Mouse (Mus musculus) thymus, postnatal 25 days (tissue): ENCODE data around the gene Neb.

ENCODE experiments used
- DNase-seq: peaks from one replicate; pipeline ENCODE4 v3.0.0; 2022

Neb gene

DNA sequence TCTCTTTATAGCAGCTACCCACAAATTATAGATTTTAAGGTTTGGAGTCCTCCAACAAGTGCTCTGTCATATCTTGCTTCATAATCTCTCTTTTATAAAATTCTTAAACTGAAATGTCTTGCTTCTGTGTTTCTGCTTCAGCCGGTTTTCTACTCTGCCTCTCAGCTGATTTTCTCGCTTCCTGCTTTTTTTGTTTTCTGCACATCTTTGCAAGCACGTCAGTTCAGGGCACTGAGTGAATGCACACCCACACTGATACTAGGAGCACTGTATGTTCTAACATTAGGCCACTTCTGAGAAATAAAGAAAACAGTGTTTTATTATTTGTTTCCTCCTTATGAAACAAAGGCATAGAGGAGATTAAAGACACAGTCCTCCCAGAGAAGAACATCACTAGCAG lies 73.7 kb downstream of the Neb start:
- no peak for DNase-seq

DNA sequence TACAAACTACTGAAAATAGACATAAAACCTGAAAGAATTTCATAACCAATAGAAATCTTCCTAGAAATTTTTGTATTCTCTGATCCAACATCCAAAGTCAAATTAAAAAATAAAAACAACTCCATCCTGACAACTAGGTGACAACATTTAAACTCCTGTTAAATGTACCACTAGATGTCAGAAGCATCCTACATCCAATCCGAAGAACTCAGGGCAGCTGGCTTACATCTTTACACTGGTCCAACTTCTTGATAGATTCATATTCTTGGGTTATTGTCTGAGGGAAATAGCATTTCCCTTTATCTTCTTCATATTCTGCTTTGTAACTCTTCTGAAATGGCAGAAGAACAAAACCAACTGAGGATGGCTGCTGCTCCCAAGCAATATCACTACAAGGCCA lies 74.9 kb downstream of the Neb start:
- DNase-seq = no peak

DNA sequence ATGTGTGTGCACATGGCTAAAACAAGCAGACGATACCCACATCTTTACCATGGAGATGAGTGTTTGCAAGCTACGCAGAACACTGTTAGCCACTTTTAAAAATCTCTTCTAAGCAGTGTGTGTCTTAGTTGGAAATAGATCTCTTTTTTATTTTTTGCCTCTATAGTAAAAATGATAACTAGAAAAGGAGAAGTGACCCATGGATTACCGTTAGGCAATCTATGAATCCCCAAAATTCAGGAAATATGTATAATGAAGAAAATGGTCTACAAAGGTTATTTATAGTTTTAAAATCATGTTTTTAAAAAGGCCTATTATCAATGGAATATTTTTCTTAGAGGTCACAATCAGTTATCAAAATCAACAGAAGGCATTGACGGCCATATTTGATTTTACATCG lies 80.3 kb downstream of the Neb start:
- no peak for DNase-seq

DNA sequence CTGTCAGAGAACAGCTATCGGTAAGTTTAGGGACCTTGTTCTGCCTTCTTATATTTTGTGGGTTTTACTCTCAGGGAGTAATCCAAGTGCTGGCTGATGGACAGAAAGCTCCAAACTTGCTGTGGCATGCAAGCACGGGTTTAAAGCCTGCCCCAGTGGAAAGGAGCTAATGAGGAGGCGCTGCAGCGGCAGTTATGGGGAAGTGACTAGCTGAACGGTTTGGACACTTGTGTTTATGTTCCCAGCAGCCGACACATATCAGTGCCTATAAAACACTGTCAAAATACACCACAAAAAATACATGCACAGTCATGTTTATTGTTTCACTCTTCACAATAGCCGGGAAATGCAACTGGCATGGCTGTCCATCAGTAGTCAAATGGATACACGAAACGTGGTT lies 81.5 kb downstream of the Neb start:
- no peak for DNase-seq

DNA sequence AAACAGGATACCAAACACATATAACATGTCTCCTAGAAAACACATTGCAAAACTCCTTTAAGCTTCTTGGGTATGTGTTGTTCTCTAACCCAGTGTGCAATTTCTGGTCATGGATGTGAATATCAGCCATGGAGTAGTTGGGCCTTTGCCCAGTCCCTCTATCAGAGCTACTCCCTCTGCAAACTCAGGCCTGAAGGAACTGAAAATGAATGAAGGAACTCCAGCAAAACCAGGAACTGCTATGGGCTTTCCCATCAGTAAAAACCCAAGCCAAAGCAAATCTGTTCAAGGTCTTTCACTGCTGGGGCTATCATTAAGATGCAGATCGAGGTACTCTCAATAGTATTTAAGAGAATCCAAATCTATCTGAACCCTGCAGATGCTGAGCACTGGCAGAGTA lies 90.8 kb downstream of the Neb start:
- no peak for DNase-seq

DNA sequence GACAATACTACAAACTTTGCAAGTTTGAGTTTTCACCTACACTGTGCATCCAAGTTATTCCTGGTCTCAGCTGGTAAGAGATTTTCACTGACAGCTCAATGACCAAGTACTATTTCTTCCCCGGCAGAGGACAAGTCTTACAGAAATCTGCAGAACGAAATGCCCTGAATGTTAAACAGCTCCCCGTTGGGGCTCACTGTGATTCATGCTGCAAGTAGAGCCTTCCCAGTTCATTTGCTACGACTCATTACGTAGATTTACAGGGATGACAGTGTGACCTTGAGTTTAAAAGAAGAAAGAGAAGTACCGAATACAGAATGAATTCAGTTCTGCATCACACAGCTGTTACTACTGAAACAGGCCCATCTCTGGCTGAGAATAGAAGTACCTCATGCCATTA lies 91.9 kb downstream of the Neb start:
- DNase-seq = no peak

DNA sequence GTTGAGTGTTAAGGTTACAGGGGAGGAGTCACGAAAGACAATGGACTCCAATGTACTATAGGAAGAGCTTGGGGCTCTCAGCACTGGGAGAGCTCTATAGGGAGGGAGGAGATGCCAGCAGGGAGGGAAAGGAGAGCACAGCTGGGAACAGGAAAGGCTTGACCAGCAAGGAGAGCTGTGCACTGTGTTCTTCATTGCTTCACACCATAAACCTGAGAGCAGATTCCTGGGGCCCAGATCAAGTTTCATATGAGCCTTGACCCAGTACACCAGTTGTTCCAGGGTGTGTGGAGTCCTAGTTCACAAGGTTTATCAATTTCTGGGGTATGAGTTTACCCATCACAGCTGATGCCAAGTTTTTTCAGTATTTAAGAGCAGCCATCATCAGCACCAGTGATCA lies 106.1 kb downstream of the Neb start:
- no peak for DNase-seq

DNA sequence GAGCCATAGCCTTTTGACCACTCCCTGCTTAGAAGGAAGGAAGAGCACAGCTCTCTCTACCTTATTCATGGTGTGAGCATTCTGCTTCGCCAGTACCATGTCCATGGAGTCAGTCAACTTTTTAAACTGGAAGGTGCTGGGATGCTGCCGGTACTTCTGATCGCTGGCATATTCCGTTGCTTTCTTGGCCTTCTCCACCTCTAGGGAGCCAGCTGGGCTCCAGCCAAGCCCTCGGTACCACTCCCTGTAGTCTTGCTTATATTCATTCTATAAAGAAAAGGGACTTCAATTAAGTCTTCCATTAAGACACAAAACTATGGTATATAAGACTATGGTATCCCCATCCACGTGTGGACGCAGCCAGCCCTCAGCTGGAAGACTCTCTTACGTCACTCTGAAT lies 107.4 kb downstream of the Neb start:
- DNase-seq = no peak

DNA sequence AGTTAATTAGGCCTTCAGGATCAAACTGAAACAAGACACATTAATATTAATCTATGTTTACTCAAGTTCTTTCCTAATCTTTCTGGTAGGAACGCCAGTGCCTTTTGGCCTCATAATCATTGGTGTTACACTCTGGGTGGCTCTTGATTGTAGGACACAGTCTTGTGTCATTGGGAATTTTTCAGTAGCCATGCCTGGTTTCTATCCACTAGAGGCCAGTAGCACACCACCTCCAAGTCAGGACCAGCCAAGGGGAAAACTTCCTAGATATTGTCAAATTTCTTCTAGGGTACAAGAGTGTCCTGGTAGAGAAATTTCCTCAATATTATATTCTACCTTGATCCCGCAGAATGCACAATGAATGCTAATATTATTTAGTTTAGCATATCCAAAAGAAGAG lies 116.1 kb downstream of the Neb start:
- peak; percentile 9 for DNase-seq

DNA sequence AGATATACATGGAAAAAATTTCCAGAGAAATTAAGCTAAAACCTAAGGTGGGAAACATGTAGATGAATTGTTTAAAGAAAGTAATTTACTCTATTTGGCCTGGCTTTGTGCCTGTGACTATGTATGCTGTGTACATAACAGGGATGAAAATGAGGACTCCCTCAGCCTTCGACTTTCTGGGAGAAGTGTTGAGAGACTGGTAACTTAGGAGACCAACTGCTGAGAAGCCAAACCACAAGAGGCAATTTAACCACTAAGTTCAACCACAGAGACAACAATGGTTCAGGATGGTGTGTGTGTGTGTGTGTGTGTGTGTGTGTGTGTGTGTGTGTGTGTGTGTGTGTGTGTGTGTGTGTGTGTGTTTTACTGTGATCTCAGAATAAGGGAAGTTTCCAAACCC lies 126.2 kb downstream of the Neb start:
- DNase-seq = no peak

DNA sequence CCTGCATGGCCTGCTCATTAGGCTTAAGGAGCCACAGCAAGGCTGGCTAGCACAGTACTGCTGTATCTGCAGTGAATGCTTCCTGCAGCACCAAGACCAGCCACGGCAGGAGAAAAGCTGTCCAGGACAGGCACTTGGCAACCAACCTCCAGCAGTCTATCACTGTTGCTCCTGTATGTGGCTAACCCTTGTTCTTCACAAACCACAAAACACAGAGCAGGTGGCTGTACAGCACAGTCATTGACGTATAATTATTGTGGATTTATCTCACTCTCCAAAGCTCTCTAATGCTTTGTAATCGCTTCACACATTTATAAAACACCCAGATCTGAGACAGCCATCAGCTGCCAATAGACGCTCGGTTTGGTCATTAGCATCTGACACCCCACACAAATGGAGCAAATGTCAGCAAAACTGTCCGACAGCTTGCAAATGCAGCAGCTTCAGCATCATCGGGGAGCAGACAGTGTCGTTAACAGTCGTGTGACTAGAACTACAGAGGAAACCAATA lies 129.9 kb downstream of the Neb start:
- no peak for DNase-seq

DNA sequence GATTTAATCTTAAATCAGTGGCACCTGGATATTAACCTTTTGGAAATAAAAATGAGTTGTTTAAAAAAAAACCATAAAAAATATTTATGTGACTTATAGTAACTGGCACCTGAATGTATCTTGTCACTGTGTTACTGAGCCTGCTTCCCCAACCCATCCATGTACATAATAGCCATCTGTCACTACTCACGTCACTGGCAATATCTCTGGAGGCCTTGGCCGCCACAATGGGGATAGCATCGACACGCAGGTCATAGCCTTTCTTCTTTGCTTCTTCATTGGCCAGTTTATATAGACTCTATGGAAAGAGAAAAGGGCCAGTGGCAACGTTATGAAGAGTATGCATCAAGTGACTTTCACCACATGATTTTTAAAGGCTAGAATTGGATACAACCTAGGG lies 133.2 kb downstream of the Neb start:
- DNase-seq = no peak

DNA sequence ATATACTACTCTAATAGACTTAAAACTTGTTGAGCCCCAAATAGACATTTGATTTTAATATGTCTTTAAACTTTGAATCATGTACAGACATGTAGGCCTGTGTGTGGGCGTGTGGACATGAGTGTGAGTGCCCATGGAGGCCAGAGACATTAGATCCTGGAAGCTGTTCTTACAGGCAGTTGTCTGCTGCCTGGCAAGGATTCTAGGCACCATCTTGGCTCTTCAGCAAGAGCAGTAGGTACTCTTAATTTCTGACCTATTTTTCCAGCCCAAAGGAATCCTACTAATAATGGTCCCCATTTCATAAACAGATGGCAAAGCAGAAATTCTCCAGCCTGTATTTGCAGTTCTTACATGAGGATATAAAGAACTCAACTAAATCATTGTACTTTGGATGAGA lies 135.6 kb downstream of the Neb start:
- no peak for DNase-seq

DNA sequence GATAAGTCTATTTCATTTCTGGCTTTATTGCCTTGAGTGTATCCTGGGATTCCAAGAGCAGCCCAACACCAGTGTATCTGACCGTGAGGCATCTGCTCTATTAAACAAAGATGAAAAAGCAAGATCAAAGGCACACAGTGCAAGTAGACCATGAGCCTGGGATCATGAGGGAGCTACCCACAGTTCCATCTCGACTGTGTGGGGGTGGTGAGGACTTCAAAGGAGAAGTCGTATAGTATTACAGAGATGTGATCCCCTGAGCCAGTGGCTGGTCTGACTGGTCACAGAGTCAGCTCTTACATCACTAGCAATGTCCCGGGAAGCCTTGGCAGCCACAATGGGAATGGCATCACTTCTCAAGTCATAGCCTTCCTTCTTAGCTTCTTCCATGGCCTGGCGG lies 140.4 kb downstream of the Neb start:
- no peak for DNase-seq

DNA sequence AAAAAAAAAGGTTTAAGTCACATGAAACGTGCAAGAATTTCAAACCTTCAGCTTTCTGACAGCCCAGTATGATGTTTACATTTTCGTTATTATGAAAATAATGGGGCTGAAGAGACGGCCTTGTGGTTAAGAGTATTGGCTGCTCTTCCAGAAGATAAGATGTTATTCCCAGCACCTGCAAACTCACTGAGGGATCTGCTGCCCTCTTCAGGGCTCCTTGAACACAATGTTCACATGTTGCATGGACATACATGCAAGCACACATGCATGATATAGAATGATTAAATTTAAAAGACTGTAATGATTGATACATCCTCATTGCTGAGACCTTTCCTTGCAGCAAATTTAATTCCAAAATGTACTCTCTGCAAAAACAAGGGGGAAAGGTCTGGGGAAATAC lies 150.7 kb downstream of the Neb start:
- DNase-seq = no peak

DNA sequence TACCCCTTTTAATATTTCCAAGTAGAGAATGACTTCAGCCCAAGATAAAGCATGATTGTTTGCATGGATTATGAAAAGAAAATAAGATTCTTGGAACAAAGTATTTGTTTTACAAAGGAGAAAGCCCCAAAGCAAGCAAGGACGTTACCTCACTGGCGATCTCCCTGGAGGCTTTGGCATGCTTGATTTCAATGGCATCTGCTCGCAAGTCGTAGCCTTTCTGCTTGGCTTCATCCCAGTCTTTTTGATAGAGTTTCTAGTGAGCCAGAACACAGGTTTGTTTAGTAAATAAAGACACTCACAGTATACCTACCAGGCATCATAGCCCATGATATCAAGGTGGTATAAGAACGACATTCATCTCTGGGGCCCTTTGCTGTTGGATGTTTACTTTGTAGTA lies 153.9 kb downstream of the Neb start:
- no peak for DNase-seq

DNA sequence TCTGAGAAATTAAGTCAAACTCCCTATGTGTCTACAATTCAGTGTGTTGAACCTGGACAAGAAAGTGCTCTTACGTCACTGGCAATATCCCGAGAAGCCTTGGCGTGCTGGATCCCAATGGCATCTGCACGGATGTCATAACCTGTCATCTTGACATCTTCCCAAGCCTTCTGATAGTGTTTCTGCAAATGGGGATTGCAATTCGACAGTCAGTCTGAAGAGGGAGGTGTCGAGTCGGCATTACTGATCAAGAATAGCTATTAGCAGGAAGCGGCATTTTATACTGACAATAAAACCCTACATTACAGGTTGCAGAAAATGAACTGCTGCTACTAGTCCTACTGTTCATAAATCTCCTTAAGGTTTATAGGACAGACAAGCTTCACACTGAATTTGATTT lies 158.2 kb downstream of the Neb start:
- DNase-seq = peak; percentile 20

DNA sequence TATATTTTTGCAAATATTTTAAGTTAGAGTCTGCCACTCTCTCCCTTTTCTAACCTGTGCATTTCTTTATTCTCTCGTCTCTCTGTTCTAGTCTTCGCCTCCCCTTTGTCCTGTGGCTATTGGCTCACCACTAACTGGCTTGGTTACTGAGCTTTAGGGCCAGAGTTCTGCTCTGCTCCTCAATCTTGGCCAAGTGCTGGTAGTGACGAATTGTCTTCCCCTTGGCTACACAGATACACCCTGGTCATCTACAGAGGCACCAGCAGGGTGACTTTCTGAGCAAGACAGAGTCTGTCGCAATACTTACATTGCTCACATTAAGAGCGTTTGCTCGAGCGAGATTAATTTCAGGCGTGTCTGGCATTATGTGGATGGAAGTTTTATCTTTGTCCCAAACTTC lies 162.3 kb downstream of the Neb start:
- no peak for DNase-seq

DNA sequence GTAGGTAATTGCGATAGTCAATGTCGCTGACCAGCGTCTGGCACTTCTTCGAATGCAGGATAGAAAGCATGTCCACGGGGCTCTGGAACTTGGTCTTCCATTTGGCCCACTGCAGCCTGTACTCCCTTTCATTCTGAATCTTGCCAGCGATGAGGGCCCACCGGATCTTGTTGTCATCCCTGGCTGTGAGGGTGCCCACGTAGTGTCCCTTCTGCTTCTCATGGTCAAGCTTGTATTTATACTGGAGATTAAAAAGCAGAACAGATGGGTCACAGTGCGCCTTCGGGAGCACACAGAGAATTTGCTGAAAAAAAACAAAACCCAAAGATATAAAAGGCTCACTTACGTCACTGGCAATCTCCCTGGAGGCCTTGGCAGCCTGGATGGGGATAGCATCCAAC lies 165.7 kb downstream of the Neb start:
- no peak for DNase-seq

DNA sequence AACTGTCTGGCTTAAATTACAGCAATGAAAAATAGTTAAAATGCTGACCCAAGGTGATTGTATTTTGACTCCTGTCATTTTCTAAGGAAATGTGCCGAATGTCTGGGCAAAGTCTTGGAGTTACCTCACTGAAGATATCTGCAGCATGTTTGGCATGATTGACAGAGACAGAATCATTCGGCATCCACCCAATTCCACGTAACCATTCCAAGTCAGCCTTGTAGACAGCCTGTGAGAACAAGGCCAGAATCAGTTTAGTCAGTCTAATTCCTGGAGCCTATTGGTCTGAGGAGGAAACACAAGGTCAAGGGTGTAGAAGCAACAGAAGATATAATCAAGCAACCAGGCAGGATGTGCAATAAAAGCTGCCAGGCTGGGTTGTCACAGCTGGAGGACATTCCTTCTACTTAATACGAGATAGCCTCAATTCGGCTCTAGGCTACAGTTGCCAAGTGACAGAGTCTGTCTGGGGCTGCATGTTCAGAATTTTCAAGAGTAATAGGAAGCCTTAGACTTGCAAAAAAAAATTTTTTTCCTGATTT lies 166.8 kb downstream of the Neb start:
- no peak for DNase-seq

DNA sequence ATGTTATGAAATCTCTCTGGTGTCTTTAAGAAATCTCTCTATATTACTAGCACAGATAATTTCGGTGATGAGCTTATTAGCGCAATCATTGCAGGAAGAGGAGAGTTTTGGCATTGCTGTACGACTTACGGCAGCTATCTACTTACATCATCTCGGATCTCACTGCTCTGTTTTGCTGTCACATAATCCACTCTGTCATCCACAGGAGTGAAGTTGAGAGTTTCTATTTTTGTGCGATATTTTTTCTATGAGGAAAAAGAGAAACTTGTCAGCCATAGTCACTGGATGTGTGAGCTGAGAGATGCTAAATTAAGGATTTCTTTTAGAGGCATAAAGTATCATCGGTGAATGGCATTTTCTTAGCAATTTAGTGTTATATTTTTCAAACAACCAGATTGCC lies 167.6 kb downstream of the Neb start:
- no peak for DNase-seq

DNA sequence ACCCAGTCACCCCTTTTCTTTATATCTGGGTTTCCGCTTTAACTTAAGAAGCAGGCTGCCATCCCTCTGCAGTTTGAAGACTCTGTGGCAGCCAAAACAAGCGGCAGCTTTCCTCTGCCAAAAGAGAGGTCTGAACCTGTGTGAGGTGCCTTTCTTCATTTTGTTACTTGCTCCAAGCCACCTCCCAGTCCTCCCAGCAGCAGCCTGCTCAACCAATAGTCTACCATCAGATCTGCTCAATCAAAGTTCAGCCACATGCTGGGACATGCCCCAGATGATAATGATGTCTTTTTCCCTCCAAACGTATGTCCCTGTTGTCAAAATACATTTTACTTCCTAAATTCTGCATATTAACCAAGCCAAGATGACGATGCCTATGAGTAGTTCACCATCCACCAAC lies 173.3 kb downstream of the Neb start:
- DNase-seq = no peak

DNA sequence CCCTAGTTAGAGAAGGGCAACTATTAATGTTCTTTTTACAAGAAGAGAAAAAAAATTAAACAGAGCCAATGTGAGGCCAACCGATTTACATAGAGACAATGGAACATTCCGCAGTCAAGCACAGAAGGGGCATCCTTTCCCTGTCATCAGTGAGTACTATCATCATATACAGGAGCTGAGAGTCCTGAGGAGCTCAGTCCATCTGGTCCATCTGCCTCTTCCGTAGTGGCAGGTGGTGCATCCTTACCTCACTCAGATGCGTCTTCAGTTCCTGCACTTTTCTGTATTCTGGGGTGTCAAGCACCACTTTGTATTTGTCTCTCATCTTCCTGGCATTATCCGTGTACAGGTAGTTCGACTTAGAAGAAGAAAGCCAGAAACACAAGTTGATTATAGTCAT lies 184.6 kb downstream of the Neb start:
- no peak for DNase-seq

DNA sequence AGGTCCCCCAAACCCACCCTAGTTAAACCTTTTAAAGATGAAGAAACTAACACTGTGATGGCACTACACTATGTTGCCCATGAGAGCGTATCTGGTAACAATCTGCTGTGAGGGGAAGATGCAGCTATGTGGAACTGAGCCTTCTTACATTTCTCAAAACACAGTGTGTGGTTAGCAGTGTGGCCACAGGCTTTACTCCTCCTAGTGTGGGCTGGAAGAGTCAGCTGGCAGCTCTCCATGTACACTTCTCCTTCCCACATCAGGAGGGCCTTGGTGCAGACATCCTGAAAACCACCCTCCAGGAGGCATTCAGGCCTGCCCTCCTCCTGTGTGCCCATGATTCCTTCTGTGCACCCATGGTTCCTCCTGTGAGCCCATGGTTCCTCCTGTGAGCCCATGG lies 198.6 kb downstream of the Neb start:
- DNase-seq = no peak

DNA sequence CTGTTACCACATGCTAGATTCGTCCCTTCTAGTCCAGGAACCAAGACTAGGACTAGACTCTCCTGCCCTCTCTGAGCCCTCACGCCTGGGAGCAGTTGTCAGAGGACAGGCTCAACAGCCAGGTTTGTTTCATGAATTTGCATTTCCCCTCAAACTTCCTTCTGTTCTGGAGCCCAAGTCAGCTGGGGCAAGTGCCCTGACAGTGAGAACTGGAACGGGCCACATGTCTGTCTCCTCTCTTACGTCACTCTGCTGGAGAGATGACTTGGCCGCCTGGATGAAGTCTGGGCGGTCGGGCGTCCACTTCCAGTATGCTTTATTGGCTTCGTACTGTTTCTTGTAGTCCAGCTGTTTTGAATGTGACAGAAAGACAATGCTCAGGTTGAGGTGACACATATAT lies 200.5 kb downstream of the Neb start:
- DNase-seq = no peak

DNA sequence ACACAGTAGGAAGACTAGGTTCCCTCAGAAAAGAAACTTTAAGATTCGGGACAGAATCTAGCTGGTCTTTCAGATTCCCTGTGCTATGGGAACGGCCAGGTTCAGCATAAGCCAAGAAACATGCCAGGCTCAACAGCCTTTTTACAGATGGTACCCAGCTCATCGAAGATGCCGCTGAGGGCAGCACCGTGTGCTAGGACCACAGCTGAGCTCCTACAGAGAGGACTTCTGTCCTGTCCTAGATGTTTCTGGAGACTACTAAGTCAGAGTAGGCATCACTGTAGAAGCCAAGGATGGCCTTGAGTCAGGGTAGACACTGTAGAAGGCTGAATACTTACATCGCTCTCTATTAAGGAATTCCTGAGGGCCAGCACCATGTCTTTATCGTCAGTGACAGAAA lies 201.1 kb downstream of the Neb start:
- DNase-seq = no peak
